Mouse (Mus musculus) hindbrain, embryonic 10.5 days (tissue): ENCODE data around the gene Ost4. TPM values are rescaled to one million over a fixed set of nuclear protein-coding genes. Genes with fewer than 3 reads are reported as not detected.
A peak's percentile ranks its signal among the peaks of the same experiment; 100 is the strongest.

Experiments
- DNase-seq: peaks from one replicate; pipeline ENCODE4 v3.0.0-alpha.2; 2017; ENCODE audit warnings: low spot score
- H3K27ac ChIP-seq: fragments of 300-500 bp; sonication (generic); 2 replicates; pipeline ENCODE4 v1.5.1; 2016; ENCODE audit warnings: mild to moderate bottlenecking, moderate library complexity
- H3K27me3 ChIP-seq: fragments of 300-500 bp; sonication (generic); 2 replicates; pipeline ENCODE4 v1.6.1; 2016; ENCODE audit warnings: mild to moderate bottlenecking; ENCODE audit not compliant: poor library complexity, insufficient read depth, severe bottlenecking
- H3K36me3 ChIP-seq: fragments of 300-500 bp; sonication (generic); 2 replicates; pipeline ENCODE4 v1.6.1; 2016; ENCODE audit warnings: mild to moderate bottlenecking, moderate library complexity
- H3K4me1 ChIP-seq: fragments of 300-500 bp; sonication (generic); replicated peaks from 2 replicates; pipeline ENCODE4 v1.6.1; 2016; ENCODE audit warnings: mild to moderate bottlenecking
- H3K4me3 ChIP-seq: fragments of 300-500 bp; sonication (generic); 2 replicates; pipeline ENCODE4 v1.5.1; 2016; ENCODE audit warnings: mild to moderate bottlenecking, moderate library complexity
- H3K9me3 ChIP-seq: fragments of 300-500 bp; sonication (generic); 2 replicates; pipeline ENCODE4 v1.6.1; 2016; ENCODE audit warnings: mild to moderate bottlenecking, moderate library complexity
- WGBS: fragments of 180-500 bp; shearing (Covaris S2); methylation state at CpG from one replicate; pipeline ENCODE4 v1.1.7; 2016; 5-methylcytosine and 5-hydroxymethylcytosine counted together
- polyA plus RNA-seq: library from polyadenylated mRNA; unstranded; fragments of >200 nt; fragmentation: Nextera tagmentation; extraction: Ambion mirVana; gene quantifications from 2 replicates; pipeline ENCODE4 v1.2.1, GENCODE M21; 2016

Gene Ost4
- 405 and 407 TPM in 2 replicates for polyA plus RNA-seq

DNA sequence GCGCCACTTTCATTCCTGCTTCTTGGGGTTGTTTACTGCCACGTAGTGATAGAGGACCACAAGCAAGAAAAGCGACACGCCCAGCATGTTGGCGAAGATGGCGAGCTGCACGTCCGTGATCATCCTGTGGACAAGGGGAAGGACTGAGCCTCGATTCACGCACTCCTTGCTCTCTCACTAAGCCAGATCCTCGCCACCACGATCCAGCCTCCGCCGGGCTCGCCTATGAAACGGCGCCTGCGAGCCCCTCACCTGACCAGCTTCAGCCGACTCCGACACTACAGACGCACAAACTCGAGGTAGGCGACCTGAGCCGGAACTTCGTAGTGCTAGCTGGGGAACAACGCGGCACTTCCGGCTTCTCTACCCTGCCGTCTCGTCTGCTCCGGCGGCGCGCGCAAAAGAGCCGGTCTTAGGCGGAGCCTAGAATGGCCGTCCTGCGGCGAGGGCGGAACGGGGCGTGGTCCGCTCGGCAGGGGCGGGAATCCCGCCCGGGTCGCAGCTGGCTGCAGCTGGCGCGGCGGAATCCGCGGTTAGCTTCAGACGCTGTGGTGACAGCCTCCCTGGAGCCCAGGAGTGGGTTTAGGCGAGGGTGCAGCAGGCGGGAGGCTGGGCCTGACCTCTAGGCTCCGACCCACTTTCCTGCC lies at the start of gene Ost4:
TSS of gene Ost4 (minus strand) at position 376 of the 647 bp plus-strand sequence.
- H3K9me3 ChIP-seq: no peaks in the 10 kb centered on the region
- WGBS: 0% methylated on average over 58 of the region's 58 CpGs
- peak within 1 kb of the TSS; percentile 84 for H3K4me3 ChIP-seq
- peaks cover 46% of the 10 kb centered on the region for H3K4me1 ChIP-seq
- peaks cover 37% of the 10 kb centered on the region for H3K36me3 ChIP-seq
- H3K27ac ChIP-seq: peak within 1 kb of the TSS; percentile 93
- peaks cover 7% of the 10 kb centered on the region for H3K27me3 ChIP-seq
- peak; percentile 97 for DNase-seq

DNA sequence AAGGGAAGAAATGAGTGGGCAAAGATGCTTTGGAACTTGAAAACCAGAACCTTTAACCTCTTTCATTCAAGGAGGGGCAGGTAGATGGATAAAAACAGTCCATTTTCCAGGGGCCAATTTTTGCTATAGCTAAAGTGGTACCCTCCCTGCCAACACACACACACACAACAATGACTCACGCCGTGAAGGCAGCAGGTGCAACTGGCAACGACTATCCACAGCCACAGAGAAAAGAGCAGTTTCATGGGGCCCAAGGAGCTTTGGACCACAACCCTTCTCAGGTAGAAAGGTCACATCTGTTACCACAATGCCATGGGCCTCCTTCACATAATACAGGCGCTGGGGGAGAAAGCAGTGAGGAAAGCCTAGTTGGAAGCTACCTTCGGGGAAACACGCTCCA lies 48.2 kb upstream of the Ost4 start:
- no peak for DNase-seq
- H3K9me3 ChIP-seq: no peaks in the 10 kb centered on the region
- no peak overlapping the region for H3K4me3 ChIP-seq
- no peak overlapping the region for H3K27ac ChIP-seq
- peaks cover 29% of the 10 kb centered on the region for H3K4me1 ChIP-seq
- WGBS: 95% methylated on average over 6 of the region's 6 CpGs
- no peaks in the 10 kb centered on the region for H3K27me3 ChIP-seq
- H3K36me3 ChIP-seq: peaks cover 64% of the 10 kb centered on the region

DNA sequence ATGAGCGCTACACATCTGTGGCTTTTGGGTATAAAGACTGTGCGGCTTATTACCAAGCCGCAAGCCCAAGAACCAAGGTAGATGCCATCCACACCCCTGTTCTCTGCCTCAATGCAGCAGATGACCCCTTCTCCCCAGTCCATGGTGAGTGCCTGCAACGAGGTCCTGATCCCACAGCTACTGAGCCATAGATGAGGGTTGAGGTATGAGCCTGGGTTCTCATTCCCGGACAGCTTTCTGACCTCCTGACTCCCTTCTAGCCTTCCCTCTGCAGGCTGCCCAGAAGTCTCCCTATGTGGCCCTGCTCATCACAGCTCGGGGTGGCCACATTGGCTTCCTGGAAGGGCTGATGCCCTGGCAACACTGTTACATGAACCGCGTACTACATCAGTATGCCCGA lies 47.0 kb upstream of the Ost4 start:
- Histone ChIP-seq H3K4me3 (no peak overlapping the region), H3K9me3 (no peaks in the 10 kb centered on the region), H3K4me1 (peaks cover 38% of the 10 kb centered on the region), H3K36me3 (peaks cover 64% of the 10 kb centered on the region), H3K27me3 (no peaks in the 10 kb centered on the region), H3K27ac (no peak overlapping the region)
- DNase-seq: no peak
- 96% methylated on average over 9 of the region's 9 CpGs for WGBS

DNA sequence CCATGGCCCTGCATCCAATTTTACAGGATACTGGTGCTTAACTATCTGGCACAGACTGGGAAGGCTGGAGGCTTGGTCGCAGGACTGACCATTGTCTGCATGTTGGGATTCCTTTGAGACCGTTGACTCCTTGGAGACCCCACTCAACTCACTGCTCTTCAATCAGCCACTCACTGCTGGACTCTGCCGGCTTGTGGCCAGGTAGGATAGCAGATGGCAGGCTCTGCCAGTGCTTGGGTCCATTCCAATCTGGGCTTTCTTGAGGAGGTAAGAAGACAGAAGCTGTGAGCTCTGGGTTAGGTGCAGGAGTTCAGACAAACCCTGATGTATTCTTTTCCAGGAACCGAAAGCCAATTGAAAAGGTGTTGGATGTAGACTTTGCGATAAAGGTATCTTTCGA lies 46.5 kb upstream of the Ost4 start:
- H3K27ac ChIP-seq: no peak overlapping the region
- peaks cover 64% of the 10 kb centered on the region for H3K36me3 ChIP-seq
- no peak overlapping the region for H3K4me3 ChIP-seq
- H3K27me3 ChIP-seq: no peaks in the 10 kb centered on the region
- no peaks in the 10 kb centered on the region for H3K9me3 ChIP-seq
- WGBS: 95% methylated on average over 6 of the region's 6 CpGs
- peaks cover 38% of the 10 kb centered on the region for H3K4me1 ChIP-seq
- DNase-seq: no peak

DNA sequence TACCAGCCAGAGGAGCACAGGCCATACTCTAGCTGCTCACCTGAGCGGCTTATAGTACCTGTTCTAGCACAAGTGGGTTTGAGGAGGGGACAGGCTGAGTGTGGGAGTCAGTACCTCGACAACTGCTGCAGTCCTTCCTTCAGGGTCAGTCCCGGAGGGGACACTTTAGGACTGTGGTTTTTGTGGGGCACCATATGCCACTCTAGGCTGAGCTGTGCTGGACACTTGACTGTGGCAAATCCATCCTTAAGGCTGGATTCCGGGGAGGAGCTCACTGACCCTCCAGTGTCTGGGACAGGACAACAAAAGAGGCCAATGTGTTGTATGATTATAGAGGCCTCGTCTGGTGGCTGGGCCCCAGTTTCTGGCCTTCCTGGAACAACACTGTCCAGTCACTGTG lies 45.0 kb upstream of the Ost4 start:
- Histone ChIP-seq H3K4me1 (peaks cover 26% of the 10 kb centered on the region), H3K27me3 (no peaks in the 10 kb centered on the region), H3K36me3 (peaks cover 49% of the 10 kb centered on the region), H3K27ac (no peak overlapping the region), H3K9me3 (no peaks in the 10 kb centered on the region), H3K4me3 (no peak overlapping the region; the same call in 1 of the 2 replicates)
- 88% methylated on average over 5 of the region's 5 CpGs for WGBS
- DNase-seq: no peak

DNA sequence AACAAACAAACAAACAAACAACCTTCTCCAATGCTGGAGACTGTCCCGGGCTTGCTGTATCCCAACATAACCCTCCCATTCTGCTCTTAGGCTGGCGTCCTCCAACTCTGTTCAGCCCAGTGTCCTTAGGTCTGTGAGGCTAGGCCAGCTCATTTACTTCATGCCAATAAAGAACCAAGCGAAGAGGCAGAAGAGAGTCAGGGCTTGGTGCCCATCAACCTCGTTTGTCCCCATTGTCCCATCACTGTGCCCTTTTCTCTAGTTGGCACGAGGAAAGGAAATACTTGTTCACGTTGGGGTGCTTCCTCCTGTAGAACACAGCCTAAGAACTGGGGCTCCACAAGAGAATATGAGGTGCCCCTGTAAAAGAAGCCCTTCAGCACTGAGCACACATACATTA lies 44.1 kb upstream of the Ost4 start:
- no peak overlapping the region for H3K27ac ChIP-seq
- 90% methylated on average over 6 of the region's 6 CpGs for WGBS
- peaks cover 4% of the 10 kb centered on the region for H3K27me3 ChIP-seq
- no peak overlapping the region for H3K4me3 ChIP-seq
- peaks cover 45% of the 10 kb centered on the region for H3K36me3 ChIP-seq
- no peaks in the 10 kb centered on the region for H3K9me3 ChIP-seq
- no peak for DNase-seq
- peaks cover 23% of the 10 kb centered on the region for H3K4me1 ChIP-seq

DNA sequence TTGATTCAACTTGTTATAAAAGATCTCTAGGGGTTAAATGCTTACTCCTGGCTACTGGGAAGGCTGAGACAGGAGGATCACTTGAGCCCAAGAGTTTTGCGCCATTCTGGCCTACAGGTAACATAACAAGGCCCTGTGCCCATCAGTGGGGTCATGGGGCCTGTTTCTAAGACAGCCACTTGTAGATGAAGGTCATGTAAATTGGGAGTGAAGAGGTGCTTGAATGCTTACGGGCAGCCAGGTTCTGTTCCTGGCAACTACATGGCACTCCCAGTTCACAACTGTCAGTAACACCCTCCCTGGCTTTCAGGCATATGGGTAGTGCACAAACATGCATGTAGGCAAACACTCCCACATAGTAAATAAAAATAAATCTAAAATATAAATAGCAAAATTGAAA lies 43.3 kb upstream of the Ost4 start:
- H3K27ac ChIP-seq: no peak overlapping the region
- H3K27me3 ChIP-seq: peaks cover 10% of the 10 kb centered on the region
- no peak for DNase-seq
- 89% methylated on average over 2 of the region's 2 CpGs for WGBS
- peaks cover 23% of the 10 kb centered on the region for H3K4me1 ChIP-seq
- H3K36me3 ChIP-seq: peaks cover 43% of the 10 kb centered on the region
- peak overlapping the region; percentile 66 for H3K4me3 ChIP-seq
- H3K9me3 ChIP-seq: no peaks in the 10 kb centered on the region

DNA sequence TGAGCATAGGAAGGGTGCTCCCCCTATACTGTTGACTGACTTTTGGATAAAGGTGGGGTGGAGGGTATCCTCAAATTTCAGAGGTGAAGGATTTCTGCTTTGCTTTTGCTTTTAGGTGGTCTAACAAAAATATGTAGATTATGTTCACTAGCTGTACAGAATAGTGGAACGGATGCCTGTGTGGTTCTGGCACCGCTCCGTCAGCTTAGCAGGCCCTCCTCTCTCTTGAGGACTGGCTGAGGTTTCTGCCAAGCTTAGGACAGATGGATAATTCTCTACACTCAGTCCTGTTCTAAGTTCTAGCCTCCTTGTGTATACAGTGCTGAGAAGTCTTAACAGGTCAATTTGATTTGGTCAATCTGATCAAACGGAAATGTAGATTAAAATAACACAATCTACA lies 42.9 kb upstream of the Ost4 start:
- WGBS: 71% methylated on average over 4 of the region's 4 CpGs
- H3K9me3 ChIP-seq: no peaks in the 10 kb centered on the region
- peaks cover 24% of the 10 kb centered on the region for H3K4me1 ChIP-seq
- peak overlapping the region; percentile 87; the same call in 1 of the 2 replicates for H3K27ac ChIP-seq
- no peak for DNase-seq
- peaks cover 38% of the 10 kb centered on the region for H3K36me3 ChIP-seq
- H3K27me3 ChIP-seq: peaks cover 15% of the 10 kb centered on the region
- H3K4me3 ChIP-seq: peak overlapping the region; percentile 66

DNA sequence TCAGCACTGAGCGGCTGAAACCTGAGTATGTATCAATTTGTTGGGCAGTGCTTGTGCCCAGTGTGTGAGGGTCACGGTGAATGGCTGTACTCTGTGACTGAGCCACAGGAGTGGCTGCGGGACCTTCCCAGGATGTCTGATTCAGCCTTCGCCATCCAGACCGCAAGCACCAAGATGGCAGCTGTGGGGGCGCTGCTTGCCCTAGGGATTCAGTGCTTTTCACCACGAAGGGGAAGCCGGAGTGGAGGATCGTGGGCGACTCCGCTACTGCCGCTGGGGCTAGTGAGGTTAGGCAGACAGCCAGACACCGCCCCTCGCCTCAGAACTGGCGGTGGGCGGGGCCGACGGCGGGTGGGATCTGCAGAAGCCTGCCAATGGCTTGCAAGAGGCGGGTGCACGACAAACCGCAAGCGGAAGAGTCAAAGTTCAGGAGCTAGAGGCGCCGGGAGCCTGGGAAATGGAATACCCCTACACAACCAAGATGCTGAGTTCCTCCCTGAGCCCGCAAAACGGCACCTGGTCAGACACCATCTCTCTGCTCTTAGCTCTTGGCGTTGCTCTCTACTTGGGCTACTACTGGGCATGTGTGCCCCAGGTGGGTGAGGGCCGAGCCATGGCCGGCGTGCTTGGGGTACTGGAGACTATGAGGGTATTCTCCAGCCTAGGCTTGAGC lies 42.2 kb upstream of the Ost4 start:
- under 1% methylated on average over 31 of the region's 31 CpGs for WGBS
- H3K36me3 ChIP-seq: peaks cover 32% of the 10 kb centered on the region
- H3K9me3 ChIP-seq: no peaks in the 10 kb centered on the region
- peak; percentile 93 for DNase-seq
- peaks cover 31% of the 10 kb centered on the region for H3K4me1 ChIP-seq
- peak overlapping the region; percentile 87 for H3K27ac ChIP-seq
- H3K4me3 ChIP-seq: peak overlapping the region; percentile 66
- H3K27me3 ChIP-seq: peaks cover 22% of the 10 kb centered on the region

DNA sequence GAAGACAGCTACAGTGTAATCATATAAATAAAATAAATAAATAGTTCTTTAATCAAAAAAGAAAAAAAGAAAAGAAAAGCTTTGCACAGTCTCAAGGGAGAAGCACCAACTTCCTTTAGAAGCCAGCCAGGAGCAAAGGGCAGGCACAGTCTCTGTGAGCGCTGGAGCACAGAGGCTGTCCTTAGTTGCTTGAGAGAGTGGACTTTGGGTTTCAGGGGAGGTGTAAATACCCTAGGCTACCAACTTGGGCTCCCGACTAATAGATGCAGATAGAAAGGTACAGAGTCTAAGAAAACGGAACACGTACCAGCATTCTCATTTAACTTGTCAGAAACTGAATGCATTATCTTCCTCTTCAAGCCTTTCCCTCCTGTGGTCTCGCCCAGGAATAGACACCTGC lies 41.0 kb upstream of the Ost4 start:
- peaks cover 30% of the 10 kb centered on the region for H3K27me3 ChIP-seq
- no peak overlapping the region for H3K4me3 ChIP-seq
- H3K9me3 ChIP-seq: no peaks in the 10 kb centered on the region
- H3K27ac ChIP-seq: no peak overlapping the region
- no peak for DNase-seq
- peaks cover 20% of the 10 kb centered on the region for H3K36me3 ChIP-seq
- WGBS: 74% methylated on average over 5 of the region's 5 CpGs
- peaks cover 31% of the 10 kb centered on the region for H3K4me1 ChIP-seq

DNA sequence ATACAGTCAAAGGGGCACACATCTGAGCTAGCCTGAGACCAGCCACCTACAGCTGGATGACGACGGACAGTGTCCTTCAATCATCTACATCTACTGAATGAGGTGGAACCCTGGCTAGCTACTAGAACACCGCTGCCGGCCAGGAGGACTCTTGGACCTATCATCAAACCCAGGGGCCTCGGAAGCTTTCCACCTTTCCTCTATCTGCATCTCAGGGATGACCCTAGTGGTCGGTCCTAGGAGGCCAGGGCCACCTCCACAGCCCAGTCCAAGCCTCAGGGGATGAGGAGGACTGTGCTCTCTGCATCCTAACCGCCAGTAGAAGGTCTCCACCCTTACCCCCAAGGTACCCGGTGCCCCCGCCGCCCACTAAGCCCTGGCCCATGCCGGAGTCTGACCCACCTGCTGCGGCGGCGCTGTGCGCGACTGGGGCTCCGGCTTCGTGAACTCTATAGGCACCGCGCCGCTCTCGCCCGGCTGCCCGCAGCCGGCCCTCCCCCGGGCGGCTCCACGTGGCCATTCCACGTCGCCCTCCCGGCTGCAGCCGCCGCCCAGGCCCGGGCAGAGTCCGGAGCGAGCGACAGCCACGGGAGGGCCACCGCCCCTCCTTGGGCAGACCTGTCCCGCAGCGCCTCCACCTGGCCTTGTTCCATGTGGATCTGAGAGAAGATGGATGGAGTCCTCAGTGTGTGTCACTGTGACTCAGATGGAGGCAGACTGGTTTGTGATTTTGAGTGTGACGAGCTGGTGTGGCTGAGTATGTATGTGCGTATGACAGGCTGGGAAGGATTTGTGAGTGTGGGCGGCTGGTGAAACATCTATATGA lies 37.6 kb upstream of the Ost4 start, which contains the start of gene Cgref1:
TSS of gene Cgref1 (minus strand) at position 636 of the 826 bp plus-strand sequence.
- H3K36me3 ChIP-seq: no peaks in the 10 kb centered on the region
- H3K27ac ChIP-seq: peak within 1 kb of the TSS; percentile 82
- H3K4me3 ChIP-seq: peak within 1 kb of the TSS; percentile 65
- no peaks in the 10 kb centered on the region for H3K9me3 ChIP-seq
- peaks cover 22% of the 10 kb centered on the region for H3K4me1 ChIP-seq
- peaks cover 30% of the 10 kb centered on the region for H3K27me3 ChIP-seq
- WGBS: 6% methylated on average over 44 of the region's 44 CpGs
- peak; percentile 53 for DNase-seq

DNA sequence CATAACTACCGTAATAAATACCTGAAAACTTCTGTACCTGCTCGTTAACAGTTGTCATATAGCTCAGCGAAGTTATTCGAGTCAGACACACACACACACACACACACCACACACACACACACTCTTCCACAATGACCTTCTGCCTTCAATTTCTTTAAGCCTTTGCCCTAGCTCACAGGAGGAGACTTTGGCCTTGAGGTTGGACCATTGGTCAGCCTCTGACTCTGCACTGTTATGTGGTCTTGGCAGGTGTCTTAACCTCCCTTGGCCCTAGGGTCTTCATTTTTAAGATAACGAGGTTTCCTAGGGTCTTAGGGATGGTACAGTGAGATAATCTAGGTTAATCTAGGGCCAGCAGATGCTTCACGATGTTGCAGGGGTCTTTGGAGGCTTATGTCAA lies 36.8 kb upstream of the Ost4 start:
- 92% methylated on average over 6 of the region's 6 CpGs for WGBS
- DNase-seq: no peak
- H3K4me3 ChIP-seq: no peak overlapping the region
- no peaks in the 10 kb centered on the region for H3K9me3 ChIP-seq
- H3K36me3 ChIP-seq: no peaks in the 10 kb centered on the region
- H3K27ac ChIP-seq: no peak overlapping the region
- H3K4me1 ChIP-seq: peaks cover 14% of the 10 kb centered on the region
- H3K27me3 ChIP-seq: peaks cover 30% of the 10 kb centered on the region

DNA sequence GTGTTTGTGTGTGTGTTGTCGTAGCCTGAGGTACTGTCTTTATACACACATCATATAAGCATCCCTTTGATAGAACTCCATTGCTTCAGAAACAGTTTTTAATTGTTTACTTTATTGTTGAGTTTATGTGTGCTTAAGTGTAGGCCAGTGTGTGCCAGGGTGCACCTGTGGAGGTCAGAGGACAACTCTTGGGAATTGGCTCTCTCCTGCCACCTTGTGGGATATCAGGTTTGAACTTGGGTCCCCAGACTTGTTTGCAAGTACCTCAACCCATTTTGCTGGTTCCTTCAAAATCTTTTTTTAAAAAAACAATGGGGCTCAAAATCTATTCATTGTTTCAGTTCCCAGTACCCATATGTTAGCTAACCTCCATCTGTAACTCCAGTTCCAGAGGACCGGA lies 35.4 kb upstream of the Ost4 start:
- Histone ChIP-seq H3K4me3 (no peak overlapping the region), H3K4me1 (peaks cover 8% of the 10 kb centered on the region)
- WGBS: 93% methylated on average over 2 of the region's 2 CpGs

More for the DNA sequence above, 35.4 kb upstream of the Ost4 start:
- Histone ChIP-seq H3K27me3 (peaks cover 30% of the 10 kb centered on the region), H3K9me3 (no peaks in the 10 kb centered on the region), H3K27ac (no peak overlapping the region), H3K36me3 (no peaks in the 10 kb centered on the region)
- no peak for DNase-seq
